ENCODE assay signal across 9 mouse cellular contexts in genomic region chrX:12759625-12760024, GRCm38 (mm10). TPM values are rescaled to one million over a fixed set of nuclear protein-coding genes. Genes with fewer than 3 reads are reported as not detected.
DNase-seq lines count a peak whose midpoint lies in the region; ATAC-seq and TF ChIP-seq lines count a peak whose summit lies in the region.
"Had no signal": no experiment of that assay in that cellular context is flagged by ENCODE, and none has a peak within 500 bp of the region (broad histone marks: within the 10 kb centered on the region; RNA-seq: fewer than 3 reads in every experiment).

No protein-coding gene starts in this region.

- TF ChIP-seq CTCF in layer of hippocampus, adult 2 months (conservative IDR thresholded peaks at IDR 0.05), result no peak
- no peak for TF ChIP-seq CTCF in midbrain, postnatal 0 days (IDR thresholded peaks at IDR 0.05)

- no peak overlapping the region for H3K27ac ChIP-seq in layer of hippocampus, adult 2 months
- no peak overlapping the region for H3K27ac ChIP-seq in embryonic facial prominence, embryonic 14.5 days (replicated peaks; ENCODE audit: low read depth, low read length)
- no peak overlapping the region for H3K27ac ChIP-seq in midbrain, postnatal 0 days (ENCODE audit: low read depth, low read length)

- 46% methylated on average over 5 of the region's 5 CpGs for WGBS in embryonic facial prominence, embryonic 14.5 days
- WGBS in midbrain, postnatal 0 days, result 44% methylated on average over 5 of the region's 5 CpGs

- no peaks in the 10 kb centered on the region for H3K36me3 ChIP-seq in embryonic facial prominence, embryonic 14.5 days (ENCODE audit: control insufficient read depth, insufficient read depth, low read length)
- H3K36me3 ChIP-seq in midbrain, postnatal 0 days (ENCODE audit: insufficient read depth, low read length), result no peaks in the 10 kb centered on the region

- no peaks in the 10 kb centered on the region for H3K9me3 ChIP-seq in embryonic facial prominence, embryonic 14.5 days (ENCODE audit: control insufficient read depth, low read length)
- H3K9me3 ChIP-seq in midbrain, postnatal 0 days (ENCODE audit: low read length), result no peaks in the 10 kb centered on the region

- ATAC-seq in embryonic facial prominence, embryonic 14.5 days (ENCODE audit: low read depth), result no peak
- ATAC-seq in midbrain, postnatal 0 days (ENCODE audit: low FRiP score), result no peak

- H3K4me3 ChIP-seq in layer of hippocampus, adult 2 months, result peak overlapping the region; percentile 67; the same call in 1 of the 2 replicates
- peak overlapping the region; percentile 56; the same call in 1 of the 2 replicates for H3K4me3 ChIP-seq in embryonic facial prominence, embryonic 14.5 days (ENCODE audit: low read depth, low read length)
- peak overlapping the region; percentile 57 for H3K4me3 ChIP-seq in midbrain, postnatal 0 days (ENCODE audit: low read depth, low read length)

- intact Hi-C loops in left cerebral cortex, postnatal 10 days (cut with DNase I), result loop anchor here (5.0 kb wide), 1 partner anchor 83 kb away; no protein-coding TSS in a partner anchor

- H3K27me3 ChIP-seq in embryonic facial prominence, embryonic 14.5 days (replicated peaks; ENCODE audit: control insufficient read depth, insufficient read depth, low read length), result peaks cover 7% of the 10 kb centered on the region
- H3K27me3 ChIP-seq in midbrain, postnatal 0 days (ENCODE audit: insufficient read depth, low read length), result no peaks in the 10 kb centered on the region

- no peak overlapping the region for H3K9ac ChIP-seq in embryonic facial prominence, embryonic 14.5 days (ENCODE audit: low read depth, low read length)
- H3K9ac ChIP-seq in midbrain, postnatal 0 days (replicated peaks; ENCODE audit: low read length, poor library complexity, severe bottlenecking), result 0 out of 2 replicates have a peak overlapping the region, but pooled peaks have one; percentile 8

- DNase-seq in layer of hippocampus, adult 2 months (ENCODE audit: low spot score in 2 of 2), result no peak
- no peak for DNase-seq in layer of hippocampus, adult 18-20 months (ENCODE audit: low spot score in 2 of 2)
- DNase-seq in embryonic facial prominence, embryonic 14.5 days (ENCODE audit: low spot score), result peak; percentile 7
- DNase-seq in induced T-regulatory cell, adult 2 months (ENCODE audit: low read depth), result peak; percentile 35
- no peak for DNase-seq in midbrain, postnatal 0 days (ENCODE audit: low spot score)
- DNase-seq in adrenal gland, postnatal 10 days, result no peak
- DNase-seq in left cerebral cortex, postnatal 10 days (ENCODE audit: extremely low spot score in 1 of 2, low spot score in 2 of 2), result no peak
- no peak for DNase-seq in frontal cortex, postnatal 14 days (ENCODE audit: low spot score in 2 of 2)
- DNase-seq: cerebellum, postnatal 25 days had no signal

- H3K4me1 ChIP-seq in embryonic facial prominence, embryonic 14.5 days (ENCODE audit: control insufficient read depth, insufficient read depth, low read length), result 0 out of 2 replicates have a peak, but pooled peaks cover 6% of the 10 kb centered on the region
- H3K4me1 ChIP-seq in midbrain, postnatal 0 days (ENCODE audit: insufficient read depth, low read length), result no peaks in the 10 kb centered on the region

- H3K4me2 ChIP-seq in embryonic facial prominence, embryonic 14.5 days (ENCODE audit: low read depth, low read length), result peak overlapping the region; percentile 60
- H3K4me2 ChIP-seq in midbrain, postnatal 0 days (ENCODE audit: low read depth, low read length, poor library complexity, severe bottlenecking), result peak overlapping the region; percentile 51

RNA-seq across cellular contexts. Expression of gene Med14, which starts 2.2 kb away (rescaled TPM):
- 10 to 100 TPM; 72.1 to 78.1 TPM for total RNA-seq in layer of hippocampus, adult 2 months (2021)
- total RNA-seq in layer of hippocampus, adult 18-20 months (2021), result 10 to 100 TPM; 72.7 to 81.0 TPM
- 22.2 and 22.4 TPM in 2 replicates for polyA plus RNA-seq in embryonic facial prominence, embryonic 14.5 days (2014; fragmentation: Nextera tagmentation; extraction: Ambion mirVana)
- 24.9 and 37.5 TPM in 2 replicates for total RNA-seq in midbrain, postnatal 0 days (2014; rRNA removed)
- polyA plus RNA-seq in midbrain, postnatal 0 days (2015; fragmentation: Nextera tagmentation; extraction: Ambion mirVana), result 7.6 and 9.1 TPM in 2 replicates
- 10 to 100 TPM; 22.4 to 29.0 TPM for total RNA-seq in adrenal gland, postnatal 10 days (2021)
- total RNA-seq in left cerebral cortex, postnatal 10 days (2021), result 10 to 100 TPM; 68.1 to 73.7 TPM

Comparison
In these comparisons a context has a peak if more than half of its experiments do, and no peak if none do; other contexts are left out.
1. DNase-seq: peak in embryonic facial prominence, embryonic 14.5 days (single experiment) and induced T-regulatory cell, adult 2 months (single experiment); none in layer of hippocampus, adult 2 months (0 of 2), layer of hippocampus, adult 18-20 months (0 of 2), midbrain, postnatal 0 days (single experiment), adrenal gland, postnatal 10 days (single experiment), left cerebral cortex, postnatal 10 days (0 of 2) and frontal cortex, postnatal 14 days (0 of 2).
2. Peak in every context shown above with its lines, with median percentiles within 50 percentile points of each other: H3K4me3 ChIP-seq.